Mouse (Mus musculus) liver, adult 2 months (tissue): ENCODE measurements at regions not wholly inside any gene's neighbourhood (a gene's known extent, or its start where the extent isn't known, plus 50 kb on each side); places are given as distances from the start of the nearest gene placed in this dataset.

ENCODE experiments used
- CTCF ChIP-seq: fragments of 200-500 bp; IDR thresholded peaks from 2 replicates; pipeline ENCODE4 v1.5.1; 2011; ENCODE audit warnings: low read depth, low read length, control low read depth
- POLR2A ChIP-seq: fragments of 200-500 bp; IDR thresholded peaks from 2 replicates; pipeline ENCODE4 v1.6.1; 2011; ENCODE audit warnings: low read length, control low read depth; ENCODE audit not compliant: insufficient read depth; ENCODE audit errors: extremely low read depth

GRCm38 (mm10) chr3:35219394-35219793 lies 534.5 kb upstream of the Atp11b start:
- no peak for TF ChIP-seq POLR2A
- TF ChIP-seq CTCF = no peak
